Mouse (Mus musculus) heart, adult 18-20 months (tissue): ENCODE results near the gene Hpf1. TPM values are rescaled to one million over a fixed set of nuclear protein-coding genes. Genes with fewer than 3 reads are reported as not detected.

Experiments used
- DNase-seq, 2 experiments: peaks; one replicate each; pipeline ENCODE4 v3.0.0; 2021 to 2022; ENCODE audit warnings: mixed read lengths in 1 of 2
- long read RNA-seq, 2 experiments: library from polyadenylated mRNA; stranded (forward); transcript quantifications; one replicate each; pipeline ENCODE4 v2.0.0; 2021
- total RNA-seq, 2 experiments: library from RNA; stranded (reverse); gene quantifications; 2 replicates each; pipeline ENCODE4 v1.2.3; 2021

Hpf1 gene
- total RNA-seq: 10 to 100 TPM; 15.8 to 16.6 TPM
- long read RNA-seq, experiment 1, transcript Hpf1-201 (8 exons, 1,191 nt): major isoform, 17 of 23 reads
- long read RNA-seq, experiment 1, partial matches to known transcripts: 2 of 23 reads
- long read RNA-seq, experiment 1, other reads (novel, unspliced or antisense): 0 of 23 reads
- long read RNA-seq, experiment 2, transcript Hpf1-201 (8 exons, 1,191 nt): major isoform, 11 of 20 reads
- long read RNA-seq, experiment 2, partial matches to known transcripts: 3 of 20 reads
- long read RNA-seq, experiment 2, other reads (novel, unspliced or antisense): 5 of 20 reads

- DNase-seq: peak; percentile 94 to 98
These were observed at the start of gene Hpf1 for GRCm38 (mm10) chr8:60889843-60890519. Gene Hpf1 (plus strand): TSS chr8:60890418.

DNA sequence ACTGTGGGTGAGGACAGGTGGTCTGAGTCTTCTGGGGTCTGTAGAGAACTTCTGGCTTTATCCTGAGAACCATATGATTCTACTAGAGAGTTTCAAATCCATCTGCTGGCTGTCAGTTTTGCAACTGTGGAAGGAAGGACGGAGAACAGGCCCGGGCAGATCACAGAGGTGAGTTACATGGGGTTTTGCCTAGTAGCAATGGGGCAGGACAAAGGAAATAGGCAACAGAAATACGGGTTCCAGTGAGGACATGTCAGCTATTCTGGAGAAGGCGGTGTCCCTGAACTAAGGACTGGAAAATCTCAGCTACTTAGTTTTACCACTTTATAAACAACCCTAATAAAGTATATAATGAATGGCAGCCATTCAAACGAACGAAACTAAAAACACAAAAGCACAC lies 47.8 kb upstream of the Hpf1 start:
- no peak for DNase-seq

- DNase-seq: no peak
These were observed 32.7 kb upstream of the Hpf1 start for GRCm38 (mm10) chr8:60857559-60857958.

- DNase-seq: no peak
These were observed 32.1 kb upstream of the Hpf1 start for GRCm38 (mm10) chr8:60858091-60858490.

DNA sequence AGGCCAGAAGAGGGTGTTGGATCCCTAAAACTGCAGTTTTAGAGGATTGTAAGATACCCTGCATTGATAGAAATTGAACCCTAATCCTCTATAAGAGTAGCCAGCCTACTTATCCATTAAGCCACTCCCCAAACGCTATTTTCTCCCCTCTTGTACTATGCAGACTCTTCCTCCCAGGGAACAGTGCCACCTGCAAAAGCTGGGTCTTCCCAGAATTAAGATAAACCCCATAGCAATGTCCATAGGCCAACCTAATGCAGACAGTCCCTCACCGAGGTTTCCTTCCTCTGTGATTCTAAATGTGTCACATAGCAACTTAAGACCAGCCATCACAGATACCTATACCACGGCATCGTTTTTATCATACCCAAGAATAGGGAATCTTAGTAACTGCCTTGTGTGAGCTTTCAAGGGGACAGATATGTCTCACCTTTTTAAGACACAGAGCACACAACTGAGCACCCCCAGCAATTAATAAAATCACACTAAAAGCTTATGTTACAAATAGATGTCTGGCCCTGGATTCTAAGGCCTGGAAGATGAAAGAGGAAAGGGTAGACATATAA lies 31.2 kb upstream of the Hpf1 start:
- no peak for DNase-seq

DNA sequence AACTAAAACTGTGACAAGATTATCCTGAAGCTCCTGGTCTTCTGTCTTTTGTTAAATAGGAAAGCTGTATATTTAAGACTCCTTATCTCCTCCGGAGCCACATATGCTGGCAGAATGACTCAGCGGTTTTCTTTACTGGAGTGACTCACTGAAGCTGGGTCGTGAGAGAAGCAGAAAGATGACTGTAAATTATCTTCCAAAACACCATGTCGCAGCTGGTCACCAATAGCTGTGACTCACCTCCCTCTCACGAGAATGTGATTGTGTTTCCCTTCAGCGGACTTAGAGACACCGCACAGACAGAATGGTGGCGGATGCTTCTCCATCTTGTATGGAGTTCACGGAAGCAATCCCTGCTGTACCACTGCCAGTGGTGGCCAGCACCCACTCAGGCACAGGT lies 30.6 kb upstream of the Hpf1 start:
- peak in 1 of 2 experiments; percentile 5 for DNase-seq

DNA sequence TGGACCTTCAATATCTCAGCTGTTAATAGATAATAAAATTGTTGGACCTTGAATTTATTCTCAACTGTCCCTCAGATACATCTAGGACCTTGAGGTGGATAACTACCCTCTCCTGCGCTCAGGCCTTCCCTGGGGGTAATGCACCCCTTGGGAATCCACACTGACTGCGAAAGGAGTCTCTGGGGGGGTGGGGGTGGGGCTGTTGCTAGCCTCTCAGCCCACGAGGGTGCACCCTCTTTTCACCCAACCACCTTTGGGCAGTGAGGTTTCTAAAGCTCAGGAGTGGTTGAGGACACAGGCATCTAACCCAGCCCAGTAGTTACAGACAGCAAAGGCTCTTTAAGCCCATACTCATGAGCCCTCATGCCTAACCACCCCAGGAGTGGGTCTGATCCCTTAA lies 29.5 kb upstream of the Hpf1 start:
- no peak for DNase-seq

- no peak for DNase-seq
These were observed 28.4 kb upstream of the Hpf1 start for GRCm38 (mm10) chr8:60861783-60862182.

- no peak for DNase-seq
These were observed 25.3 kb upstream of the Hpf1 start for GRCm38 (mm10) chr8:60864875-60865274.

- peak; percentile 48 to 81 for DNase-seq
These were observed 24.6 kb upstream of the Hpf1 start for GRCm38 (mm10) chr8:60865504-60866114.

GRCm38 (mm10) chr8:60867468-60868115 lies 22.6 kb upstream of the Hpf1 start:
- DNase-seq: peak; percentile 40 to 62

DNA sequence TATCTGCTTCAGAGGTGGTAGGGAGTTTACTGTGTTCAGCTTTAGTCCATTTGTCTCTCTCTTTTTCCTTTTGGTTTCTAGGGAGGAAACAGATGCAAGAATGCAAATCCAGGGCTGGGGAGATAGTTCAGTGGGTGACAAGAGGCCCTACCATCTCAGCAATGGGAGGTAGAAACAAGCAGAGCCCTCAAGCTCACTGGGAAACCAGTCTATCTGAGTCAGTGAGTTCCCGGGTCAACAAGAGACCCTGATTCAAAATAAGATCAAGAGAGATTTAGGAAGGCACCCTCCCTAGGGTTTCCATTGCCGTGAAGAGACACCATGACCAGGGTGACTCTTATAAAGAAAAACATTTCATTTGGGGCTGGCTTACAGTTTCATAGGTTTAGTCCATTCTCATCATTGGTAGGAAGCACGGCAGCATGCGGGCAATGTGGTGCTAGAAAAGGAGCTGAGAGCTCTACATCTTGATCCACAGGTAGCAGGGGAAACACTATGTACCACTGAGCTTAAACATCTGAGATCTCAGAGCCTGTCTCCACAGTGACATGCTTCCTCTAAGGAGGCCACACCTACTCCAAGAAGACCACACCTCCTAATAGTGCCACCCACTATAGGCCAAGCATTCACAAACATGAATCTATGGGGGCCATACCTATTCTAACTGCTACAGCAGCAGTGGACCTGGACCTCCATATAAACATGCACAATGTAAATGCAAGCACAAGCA lies 21.8 kb upstream of the Hpf1 start:
- DNase-seq: no peak

DNA sequence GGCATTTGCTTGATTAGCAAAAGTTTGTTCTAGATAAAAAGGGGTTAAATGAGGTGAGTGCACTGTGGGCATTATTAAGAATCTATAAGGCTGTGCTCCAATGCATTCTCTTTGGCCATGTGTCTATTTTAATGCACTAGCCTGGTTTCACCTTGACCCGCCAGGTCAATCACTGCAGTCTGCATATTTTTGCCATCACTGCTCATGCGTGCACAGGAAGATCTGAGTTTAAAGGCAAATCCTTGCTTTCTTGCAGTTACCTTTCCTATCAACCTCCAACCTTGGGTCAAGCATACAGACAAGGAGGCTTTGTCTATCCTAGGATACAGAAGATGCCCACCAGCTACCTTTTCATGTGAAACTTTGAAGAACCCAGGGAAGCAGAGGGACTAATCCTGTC lies 20.5 kb upstream of the Hpf1 start:
- DNase-seq: no peak

- no peak for DNase-seq
These were observed 19.7 kb upstream of the Hpf1 start for GRCm38 (mm10) chr8:60870231-60871193.

DNA sequence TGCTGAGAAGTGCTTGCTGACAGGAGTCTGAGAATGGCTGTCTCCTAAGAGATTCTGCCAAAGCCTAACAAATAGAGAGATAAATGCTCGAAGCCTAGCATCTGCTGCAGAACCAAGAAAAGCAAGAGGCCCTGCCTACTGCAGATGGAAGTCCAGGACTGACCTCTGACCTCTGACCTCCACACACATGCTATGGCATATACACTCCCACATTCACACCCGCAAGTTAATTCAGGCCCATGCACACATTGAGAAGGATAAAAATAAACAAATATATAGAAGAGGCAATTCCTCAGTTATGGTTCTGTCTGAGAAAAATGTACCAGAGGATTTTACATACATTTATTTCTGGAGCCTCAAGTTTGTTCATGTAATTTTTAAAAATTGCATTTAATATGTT lies 11.6 kb upstream of the Hpf1 start:
- no peak for DNase-seq

GRCm38 (mm10) chr8:60883419-60884137 lies 6.6 kb upstream of the Hpf1 start:
- peak in 1 of 2 experiments; percentile 24 for DNase-seq

- no peak for DNase-seq
These were observed 3.5 kb upstream of the Hpf1 start for GRCm38 (mm10) chr8:60886736-60887135.

- DNase-seq: no peak
These were observed 931 bp upstream of the Hpf1 start for GRCm38 (mm10) chr8:60889131-60889842.

GRCm38 (mm10) chr8:60890520-60890874 lies 279 bp downstream of the Hpf1 start:
- DNase-seq: no peak
